Mouse (Mus musculus) heart, embryonic 14.5 days (tissue): ENCODE measurements around the gene Hcn4. TPM values are rescaled to one million over a fixed set of nuclear protein-coding genes. Genes with fewer than 3 reads are reported as not detected.

Source experiments
- ATAC-seq: fragments of 200-750 bp; cut with Nextera tagmentation; 2 replicates; pipeline ENCODE4 v1.8.0; 2017; ENCODE audit warnings: low read depth, moderate TSS enrichment; ENCODE audit not compliant: insufficient number of reproducible peaks, insufficient read depth, low FRiP score
- H3K27ac ChIP-seq, 2 experiments: fragments of 200-500 bp in 1 of 2; fragments of 300-500 bp in 1 of 2; sonication (generic) in 1 of 2; replicated peaks in 1 of 2; 2 replicates each; pipeline ENCODE4 v1.5.1; 2012 to 2014; ENCODE audit warnings: low read depth in 2 of 2, low read length in 2 of 2, control low read depth in 1 of 2, mild to moderate bottlenecking in 1 of 2, mixed read lengths in 1 of 2; ENCODE audit not compliant: control insufficient read depth in 1 of 2, insufficient read depth in 1 of 2
- H3K27me3 ChIP-seq: fragments of 300-500 bp; sonication (generic); 2 replicates; pipeline ENCODE4 v1.6.1; 2014; ENCODE audit warnings: mild to moderate bottlenecking, low read length, control low read depth; ENCODE audit not compliant: control insufficient read depth, insufficient read depth
- H3K36me3 ChIP-seq: fragments of 300-500 bp; sonication (generic); 2 replicates; pipeline ENCODE4 v1.6.1; 2014; ENCODE audit warnings: mild to moderate bottlenecking, control low read depth, low read length, mixed read lengths; ENCODE audit not compliant: control insufficient read depth, insufficient read depth
- H3K4me1 ChIP-seq, 2 experiments: fragments of 200-500 bp in 1 of 2; fragments of 300-500 bp in 1 of 2; sonication (generic) in 1 of 2; 2 replicates each; pipeline ENCODE4 v1.6.1; 2012 to 2014; ENCODE audit warnings: low read length in 2 of 2, control low read depth in 1 of 2, mixed read lengths in 1 of 2; ENCODE audit not compliant: control insufficient read depth in 2 of 2, insufficient read depth in 2 of 2
- H3K4me2 ChIP-seq: fragments of 300-500 bp; sonication (generic); 2 replicates; pipeline ENCODE4 v1.6.1; 2014; ENCODE audit warnings: mild to moderate bottlenecking, low read length
- H3K4me3 ChIP-seq, 2 experiments: fragments of 200-500 bp in 1 of 2; fragments of 300-500 bp in 1 of 2; sonication (generic) in 1 of 2; 2 replicates each; pipeline ENCODE4 v1.5.1; 2012 to 2014; ENCODE audit warnings: low read length in 2 of 2, mild to moderate bottlenecking in 2 of 2, control low read depth in 1 of 2, low read depth in 1 of 2, moderate library complexity in 1 of 2; ENCODE audit not compliant: control insufficient read depth in 1 of 2, insufficient read depth in 1 of 2
- H3K9ac ChIP-seq: fragments of 300-500 bp; sonication (generic); 2 replicates; pipeline ENCODE4 v1.6.1; 2014; ENCODE audit warnings: mild to moderate bottlenecking, low read length
- H3K9me3 ChIP-seq: fragments of 300-500 bp; sonication (generic); 2 replicates; pipeline ENCODE4 v1.6.1; 2016; ENCODE audit warnings: low read length, control low read depth; ENCODE audit not compliant: control insufficient read depth
- WGBS: fragments of 180-500 bp; shearing (Covaris S2); extraction: QIAGEN DNeasy Blood & Tissue Kit; methylation state at CpG from one replicate; pipeline ENCODE4 v1.1.7; 2014; 5-methylcytosine and 5-hydroxymethylcytosine counted together
- polyA plus RNA-seq: library from polyadenylated mRNA; unstranded; fragments of >200 nt; fragmentation: Nextera tagmentation; extraction: Ambion mirVana; gene quantifications from 2 replicates; pipeline ENCODE4 v1.2.1, GENCODE M21; 2014

Gene Hcn4
- polyA plus RNA-seq, 1 experiment from 2014 or later: 3.6 TPM

DNA sequence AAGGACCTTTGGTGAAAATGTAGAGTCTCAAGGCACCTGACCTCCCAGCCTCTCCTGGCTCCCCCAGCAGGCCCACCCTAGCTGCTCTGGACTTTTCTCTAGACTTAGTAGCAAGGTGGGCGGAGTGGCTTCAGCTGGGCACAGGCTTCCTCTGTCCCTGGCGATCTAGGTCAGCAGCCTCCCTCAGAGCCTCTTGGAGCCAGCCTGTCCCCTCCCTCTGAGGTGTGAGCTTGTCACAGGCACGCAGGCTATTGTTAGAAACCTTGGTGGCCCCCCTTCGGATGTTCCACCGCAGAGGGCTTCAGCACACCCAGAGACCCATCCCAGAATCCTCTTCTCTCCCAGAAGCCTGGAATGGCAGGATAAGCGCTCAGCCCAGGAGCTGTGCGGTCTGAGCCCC, 24.5 kb downstream of the Hcn4 start:
- Histone ChIP-seq H3K27me3 (no peaks in the 10 kb centered on the region), H3K27ac (peak overlapping the region; percentile 61 to 80), H3K4me1 (peaks cover 16 to 28% of the 10 kb centered on the region in 2 experiments), H3K9ac (peak overlapping the region; percentile 58), H3K4me3 (no peak overlapping the region), H3K9me3 (no peaks in the 10 kb centered on the region), H3K36me3 (0 out of 2 replicates have a peak, but pooled peaks cover 5% of the 10 kb centered on the region), H3K4me2 (peak overlapping the region; percentile 51)
- peak; percentile 68 for ATAC-seq
- 27% methylated on average over 7 of the region's 7 CpGs for WGBS

DNA sequence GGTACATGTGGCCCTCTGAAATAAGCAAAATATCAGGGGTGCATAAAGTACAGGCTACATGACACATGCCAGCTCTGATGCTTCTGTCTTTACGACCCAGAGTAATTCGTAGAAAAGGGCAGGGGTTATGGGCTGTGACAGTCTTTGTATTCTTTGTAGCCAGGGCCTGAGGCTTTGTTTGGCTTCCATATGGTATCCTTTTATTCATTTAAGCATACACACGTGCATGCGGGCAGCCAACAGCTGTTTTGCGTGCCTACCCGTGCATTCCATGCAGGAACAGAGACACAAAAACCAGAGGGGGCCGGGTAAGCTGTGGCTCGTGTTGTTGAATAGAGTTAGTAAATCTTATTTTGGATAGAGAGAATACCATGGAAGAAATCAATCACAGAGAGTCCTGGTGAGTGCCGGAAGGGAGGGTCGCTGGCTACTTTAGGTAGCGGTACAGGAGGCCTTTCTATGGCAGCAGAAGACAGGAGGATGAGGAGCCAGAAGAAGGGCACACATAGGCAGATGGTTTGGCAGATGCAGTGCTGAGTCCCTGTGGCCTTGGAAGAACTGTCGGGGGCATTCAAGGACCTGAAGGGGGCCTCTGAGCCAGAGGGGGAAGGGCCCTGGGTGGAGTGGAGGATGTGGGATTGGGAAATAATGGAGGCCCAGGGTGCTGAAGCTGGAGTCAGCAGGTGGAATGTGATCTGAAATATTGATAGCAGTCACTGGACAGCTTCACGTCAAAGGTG, 26.5 kb downstream of the Hcn4 start:
- Histone ChIP-seq H3K4me3 (no peak overlapping the region), H3K4me2 (no peak overlapping the region), H3K4me1 (peaks cover 16 to 20% of the 10 kb centered on the region in 2 experiments), H3K27me3 (no peaks in the 10 kb centered on the region), H3K9me3 (no peaks in the 10 kb centered on the region), H3K9ac (no peak overlapping the region), H3K36me3 (0 out of 2 replicates have a peak, but pooled peaks cover 3% of the 10 kb centered on the region), H3K27ac (no peak overlapping the region)
- WGBS: 82% methylated on average over 13 of the region's 13 CpGs
- no peak for ATAC-seq

DNA sequence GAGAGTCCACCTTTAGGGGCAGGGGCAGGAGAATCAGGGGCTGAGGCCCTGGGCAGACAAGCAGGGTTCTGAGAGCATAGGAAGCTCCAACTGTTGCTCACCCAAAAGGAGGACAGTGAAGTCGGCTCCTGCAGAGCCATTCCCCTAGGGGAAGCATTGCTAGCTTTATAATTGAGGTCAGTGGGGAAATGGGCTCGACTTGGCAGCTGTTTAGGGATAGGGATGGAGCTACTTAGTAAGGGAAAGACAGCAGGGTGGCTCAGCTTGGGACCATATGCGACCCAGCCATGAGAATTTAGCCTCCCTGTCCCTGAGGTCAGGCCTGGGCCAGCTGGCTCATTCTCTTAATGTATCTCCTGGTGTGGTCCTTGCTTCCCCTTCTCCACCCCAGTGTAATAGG, 31.7 kb downstream of the Hcn4 start:
- Histone ChIP-seq H3K4me1 (no peaks in the 10 kb centered on the region; a peak in 3 of 4 replicates), H3K9me3 (no peaks in the 10 kb centered on the region), H3K27ac (no peak overlapping the region), H3K9ac (no peak overlapping the region), H3K4me3 (no peak overlapping the region), H3K36me3 (peaks cover 24% of the 10 kb centered on the region), H3K27me3 (peaks cover 4% of the 10 kb centered on the region; the same call in 1 of the 2 replicates), H3K4me2 (no peak overlapping the region)
- 0 out of 2 replicates have a peak, but pooled peaks have one; percentile 15 for ATAC-seq
- 60% methylated on average over 3 of the region's 3 CpGs for whole genome bisulfite sequencing

DNA sequence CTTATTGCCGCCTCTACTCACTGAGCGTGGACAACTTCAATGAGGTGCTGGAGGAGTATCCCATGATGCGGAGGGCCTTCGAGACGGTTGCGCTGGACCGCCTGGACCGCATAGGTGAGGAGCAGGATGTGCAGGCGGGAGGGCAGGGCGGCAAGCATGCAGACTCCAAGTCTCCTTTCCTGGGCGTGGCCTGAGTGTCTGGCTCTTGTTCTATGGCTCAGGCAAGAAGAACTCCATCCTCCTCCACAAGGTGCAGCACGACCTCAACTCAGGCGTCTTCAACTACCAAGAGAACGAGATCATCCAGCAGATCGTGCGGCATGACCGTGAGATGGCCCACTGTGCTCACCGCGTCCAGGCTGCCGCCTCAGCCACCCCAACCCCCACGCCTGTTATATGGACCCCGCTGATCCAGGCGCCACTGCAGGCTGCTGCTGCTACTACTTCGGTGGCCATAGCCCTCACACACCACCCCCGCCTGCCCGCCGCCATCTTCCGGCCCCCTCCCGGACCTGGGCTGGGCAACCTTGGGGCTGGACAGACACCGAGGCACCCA, 35.9 kb downstream of the Hcn4 start:
- Histone ChIP-seq H3K27me3 (peaks cover 4% of the 10 kb centered on the region; the same call in 1 of the 2 replicates), H3K4me3 (no peak overlapping the region), H3K27ac (no peak overlapping the region), H3K4me1 (no peaks in the 10 kb centered on the region; a peak in 3 of 4 replicates), H3K9me3 (no peaks in the 10 kb centered on the region), H3K9ac (no peak overlapping the region), H3K4me2 (peak overlapping the region; percentile 21), H3K36me3 (peaks cover 30% of the 10 kb centered on the region)
- WGBS: 35% methylated on average over 30 of the region's 30 CpGs
- no peak for ATAC-seq

DNA sequence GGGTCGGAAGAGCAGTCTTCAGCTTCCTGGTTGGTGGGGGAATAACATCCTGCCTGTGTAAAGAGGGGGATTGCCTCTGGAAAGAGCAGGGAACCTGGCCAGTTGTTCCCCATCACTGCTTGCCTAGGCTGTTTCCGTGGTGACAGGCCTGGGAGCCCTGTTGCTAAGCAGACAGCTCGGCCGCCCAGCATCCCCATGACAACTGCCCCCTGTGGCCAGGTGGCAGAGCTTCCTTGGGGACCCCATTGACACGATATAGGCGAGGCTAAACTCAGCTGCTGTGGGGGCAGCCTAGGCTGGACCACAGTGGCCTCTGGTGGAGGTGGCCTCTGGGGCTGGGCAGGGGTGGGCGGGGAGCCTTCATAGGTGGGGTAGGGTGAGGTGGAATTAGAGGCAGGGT, 40.6 kb downstream of the Hcn4 start:
- no peak overlapping the region for H3K27ac ChIP-seq
- ATAC-seq: no peak
- H3K36me3 ChIP-seq: peaks cover 15% of the 10 kb centered on the region
- H3K27me3 ChIP-seq: peaks cover 4% of the 10 kb centered on the region; the same call in 1 of the 2 replicates
- H3K4me2 ChIP-seq: no peak overlapping the region
- no peak overlapping the region for H3K9ac ChIP-seq
- 34% methylated on average over 7 of the region's 7 CpGs for WGBS
- H3K4me1 ChIP-seq: no peaks in the 10 kb centered on the region; a peak in 3 of 4 replicates
- no peaks in the 10 kb centered on the region for H3K9me3 ChIP-seq
- H3K4me3 ChIP-seq: no peak overlapping the region

DNA sequence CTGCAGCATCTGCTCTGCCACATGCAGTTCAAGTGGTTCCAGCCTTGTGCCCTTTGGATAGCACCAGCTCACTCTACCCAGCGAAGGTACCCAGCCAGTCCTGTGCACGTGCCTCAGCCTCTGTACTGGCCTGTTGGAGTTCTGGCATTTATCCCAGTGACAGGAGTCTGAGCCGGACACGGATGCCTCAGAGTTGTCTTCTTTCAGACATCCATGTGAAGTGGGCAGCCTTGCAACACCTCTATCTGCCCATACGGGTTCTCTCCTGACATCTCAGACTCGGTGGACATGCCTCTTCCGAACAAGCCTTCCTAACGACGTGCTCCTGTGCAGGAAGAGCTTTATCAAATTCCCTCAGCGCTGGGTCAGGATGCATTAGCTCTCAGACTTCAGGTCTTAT, 47.9 kb downstream of the Hcn4 start:
- no peaks in the 10 kb centered on the region for H3K9me3 ChIP-seq
- H3K36me3 ChIP-seq: peaks cover 20% of the 10 kb centered on the region
- no peak overlapping the region for H3K27ac ChIP-seq
- no peak for ATAC-seq
- H3K4me2 ChIP-seq: no peak overlapping the region
- H3K9ac ChIP-seq: no peak overlapping the region
- no peak overlapping the region for H3K4me3 ChIP-seq
- 9% methylated on average over 10 of the region's 10 CpGs for whole genome bisulfite sequencing
- H3K27me3 ChIP-seq: no peaks in the 10 kb centered on the region
- peaks cover 4 to 5% of the 10 kb centered on the region in 2 experiments; a peak in 3 of 4 replicates for H3K4me1 ChIP-seq

DNA sequence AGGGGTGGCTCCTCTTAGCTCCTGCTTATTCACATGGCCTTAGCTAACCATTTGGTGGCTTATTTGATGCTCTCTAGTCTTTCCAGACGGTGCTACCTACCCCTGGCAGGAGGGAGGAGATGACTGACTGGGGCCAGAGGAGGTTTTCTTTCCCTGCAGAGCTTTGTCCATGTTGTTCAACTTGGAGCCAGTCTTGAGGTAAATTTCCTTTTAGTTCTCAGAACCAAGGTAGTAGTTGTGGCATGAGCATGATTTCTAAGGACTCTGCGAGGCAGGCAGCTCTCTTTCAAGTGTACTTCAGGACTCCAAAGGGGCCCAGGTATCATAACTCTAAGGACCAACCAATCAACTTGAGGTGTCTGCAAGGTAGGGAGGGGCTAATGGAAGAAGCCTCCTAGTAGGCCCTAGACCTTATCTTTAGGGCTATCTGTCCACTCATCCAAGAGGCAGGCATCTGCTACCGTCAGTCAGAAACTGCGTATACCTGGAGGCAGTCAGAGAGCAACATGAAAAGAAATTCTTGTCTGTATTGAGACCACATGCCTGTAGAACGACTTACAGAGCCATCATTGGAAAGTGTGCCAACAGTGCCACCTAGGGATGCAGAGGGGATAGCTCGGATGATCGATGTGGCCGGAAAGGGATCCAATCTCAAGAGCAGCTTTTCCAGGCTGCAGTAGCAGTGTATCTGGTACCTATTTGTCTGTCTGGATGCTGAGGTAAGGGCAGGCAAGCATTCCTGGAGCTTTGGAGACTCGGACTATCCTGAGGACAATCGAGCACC, 50.5 kb downstream of the Hcn4 start:
- Histone ChIP-seq H3K9ac (no peak overlapping the region), H3K9me3 (no peaks in the 10 kb centered on the region), H3K36me3 (peaks cover 46% of the 10 kb centered on the region), H3K4me1 (peaks cover 4 to 5% of the 10 kb centered on the region in 2 experiments; a peak in 3 of 4 replicates), H3K27me3 (no peaks in the 10 kb centered on the region), H3K4me3 (no peak overlapping the region), H3K4me2 (no peak overlapping the region), H3K27ac (no peak overlapping the region)
- WGBS: 34% methylated on average over 10 of the region's 10 CpGs
- ATAC-seq: no peak
